ENCODE assay signal across 8 mouse cellular contexts in genomic region chr2:58357414-58358131, GRCm38 (mm10). TPM values are rescaled to one million over a fixed set of nuclear protein-coding genes. Genes with fewer than 3 reads are reported as not detected.
DNase-seq lines count a peak whose midpoint lies in the region; ATAC-seq lines count a peak whose summit lies in the region.

Gene Acvr1c (minus strand): TSS chr2:58357895.

- peaks cover 28% of the 10 kb centered on the region for H3K27me3 ChIP-seq in megakaryocyte, embryonic 14.5 days (replicated peaks)

- ATAC-seq in inflammation-experienced regulatory T-cells, adult 6 months: peak; percentile 72

- peaks cover 14% of the 10 kb centered on the region for H3K4me1 ChIP-seq in megakaryocyte, embryonic 14.5 days

- H3K4me3 ChIP-seq in megakaryocyte, embryonic 14.5 days (replicated peaks): peak within 1 kb of the TSS; percentile 89

- H3K36me3 ChIP-seq in megakaryocyte, embryonic 14.5 days (replicated peaks; ENCODE audit: low read length): no peaks in the 10 kb centered on the region

- intact Hi-C loops in left cerebral cortex, postnatal 25 days (cut with DNase I): loop anchor here (5.0 kb wide), 3 partner anchors 60 to 210 kb away; partner anchors contain the start of genes Acvr1 and Upp2

- DNase-seq in adrenal gland, adult 2 months: peak; percentile 89
- peak; percentile 41 to 53 for DNase-seq in cerebellum, postnatal 14 days
- DNase-seq in gastrocnemius, postnatal 10 days: peak; percentile 51
- peak; percentile 32 to 60 for DNase-seq in left cerebral cortex, postnatal 25 days (ENCODE audit: low spot score in 2 of 2)
- peak; percentile 29 for DNase-seq in right cerebral cortex, postnatal 14 days
- DNase-seq in MN1 (ENCODE audit: low spot score): no peak

- no peaks in the 10 kb centered on the region for H3K9me3 ChIP-seq in megakaryocyte, embryonic 14.5 days

RNA-seq across cellular contexts. Expression of gene Acvr1c, which starts in this region (rescaled TPM):
- total RNA-seq in adrenal gland, adult 2 months (2021): 10 to 100 TPM; 16.6 to 33.5 TPM
- polyA plus RNA-seq in adrenal gland, adult 2 months (2012; rRNA removed): 1.3 and 2.5 TPM in 2 replicates
- total RNA-seq in gastrocnemius, postnatal 10 days (2021): under 1 TPM; 0.54 to 0.70 TPM
- under 1 TPM; 0.05 to 0.66 (median 0.62) TPM for polyA plus RNA-seq in inflammation-experienced regulatory T-cells, adult 6 months (2017; shearing (Covaris generic))
- total RNA-seq in left cerebral cortex, postnatal 25 days (2021): 10 to 100 TPM; 16.1 to 18.3 TPM
- not detected in 2 replicates for polyA plus RNA-seq in megakaryocyte, embryonic 14.5 days (2012; ENCODE audit: insufficient read depth, low replicate concordance)

Comparison
In these comparisons a context has a peak if more than half of its experiments do, and no peak if none do; other contexts are left out.
1. RNA of gene Acvr1c (total RNA-seq): 16.6 to 33.5 TPM in adrenal gland, adult 2 months and 16.1 to 18.3 TPM in left cerebral cortex, postnatal 25 days; 0.54 to 0.70 TPM in gastrocnemius, postnatal 10 days; every median in the first group is over 10 times any median in the second.
2. Peak in DNase-seq in gastrocnemius, postnatal 10 days; RNA of the gene not detected or under 1 TPM.
3. Peak in ATAC-seq in inflammation-experienced regulatory T-cells, adult 6 months; RNA of the gene not detected or under 1 TPM.